Mouse (Mus musculus): ENCODE measurements around the gene Gm3435. TPM values are rescaled to one million over a fixed set of nuclear protein-coding genes. Genes with fewer than 3 reads are reported as not detected.
"Not testable (repeated sequence)": the region's sequence is repeated elsewhere in the genome, so short reads cannot be mapped to it uniquely, and the experiment has no call there.

Gm3435 gene
- polyA plus RNA-seq, 1 experiment from 2014 or later, result 6.7 TPM

GRCm38 (mm10) chr17:14994140-14994539, 15.8 kb upstream of the Gm3435 start:
- H3K36me3 ChIP-seq; H3K4me1 ChIP-seq; ATAC-seq (ENCODE audit: insufficient number of reproducible peaks, insufficient read depth, low FRiP score, low TSS enrichment); H3K4me3 ChIP-seq; H3K9ac ChIP-seq; H3K9me3 ChIP-seq; H3K27me3 ChIP-seq; H3K27ac ChIP-seq; H3K4me2 ChIP-seq (replicated peaks): not testable (repeated sequence)
- no CpG with 5 or more reads among the region's 5 CpGs for WGBS

GRCm38 (mm10) chr17:15000047-15000446, 9.9 kb upstream of the Gm3435 start:
- ATAC-seq (ENCODE audit: insufficient number of reproducible peaks, insufficient read depth, low FRiP score, low TSS enrichment); H3K9ac ChIP-seq; H3K4me2 ChIP-seq (replicated peaks); H3K27ac ChIP-seq; H3K27me3 ChIP-seq; H3K4me1 ChIP-seq; H3K4me3 ChIP-seq; H3K36me3 ChIP-seq; H3K9me3 ChIP-seq: not testable (repeated sequence)
- no CpG with 5 or more reads among the region's 4 CpGs for WGBS

- ATAC-seq (ENCODE audit: insufficient number of reproducible peaks, insufficient read depth, low FRiP score, low TSS enrichment); H3K36me3 ChIP-seq: not testable (repeated sequence)
These were observed 888 bp upstream of the Gm3435 start for GRCm38 (mm10) chr17:15009088-15009487.

GRCm38 (mm10) chr17:15021503-15022220, 11.7 kb downstream of the Gm3435 start:
- H3K4me1 ChIP-seq; H3K36me3 ChIP-seq; H3K4me3 ChIP-seq; H3K27ac ChIP-seq; H3K9me3 ChIP-seq; H3K9ac ChIP-seq; H3K27me3 ChIP-seq; ATAC-seq (ENCODE audit: insufficient number of reproducible peaks, insufficient read depth, low FRiP score, low TSS enrichment); H3K4me2 ChIP-seq (replicated peaks): not testable (repeated sequence)
- WGBS, result 78% methylated on average over 3 of the region's 3 CpGs

More at GRCm38 (mm10) chr17:15009088-15009487, 888 bp upstream of the Gm3435 start:
- not testable (repeated sequence) for H3K27me3 ChIP-seq; H3K9me3 ChIP-seq; H3K4me2 ChIP-seq (replicated peaks); H3K4me3 ChIP-seq; H3K9ac ChIP-seq; H3K4me1 ChIP-seq; H3K27ac ChIP-seq
- WGBS, result no CpG with 5 or more reads among the region's 3 CpGs

- H3K4me2 ChIP-seq (replicated peaks); H3K27me3 ChIP-seq; H3K27ac ChIP-seq; H3K9ac ChIP-seq; H3K4me1 ChIP-seq; H3K9me3 ChIP-seq; H3K4me3 ChIP-seq; H3K36me3 ChIP-seq: not testable (repeated sequence)
- peak; percentile 68 for ATAC-seq (ENCODE audit: insufficient number of reproducible peaks, insufficient read depth, low FRiP score, low TSS enrichment)
- WGBS, result no CpG with 5 or more reads among the region's 97 CpGs
These were observed 14.0 kb downstream of the Gm3435 start for GRCm38 (mm10) chr17:15023878-15024492.

- H3K4me2 ChIP-seq (replicated peaks); H3K4me1 ChIP-seq; H3K27ac ChIP-seq; H3K27me3 ChIP-seq; H3K9me3 ChIP-seq; H3K4me3 ChIP-seq; H3K36me3 ChIP-seq; H3K9ac ChIP-seq: not testable (repeated sequence)
- no CpG with 5 or more reads among the region's 48 CpGs for WGBS
- ATAC-seq (ENCODE audit: insufficient number of reproducible peaks, insufficient read depth, low FRiP score, low TSS enrichment), result peak; percentile 90
These were observed 14.7 kb downstream of the Gm3435 start for GRCm38 (mm10) chr17:15024502-15025193.

GRCm38 (mm10) chr17:15025513-15025912, 15.5 kb downstream of the Gm3435 start:
- not testable (repeated sequence) for H3K27me3 ChIP-seq; H3K4me2 ChIP-seq (replicated peaks); H3K4me1 ChIP-seq; H3K9me3 ChIP-seq; H3K36me3 ChIP-seq; ATAC-seq (ENCODE audit: insufficient number of reproducible peaks, insufficient read depth, low FRiP score, low TSS enrichment); H3K4me3 ChIP-seq; H3K27ac ChIP-seq; H3K9ac ChIP-seq
- WGBS, result no CpG with 5 or more reads among the region's 6 CpGs

GRCm38 (mm10) chr17:15031414-15031813, 21.4 kb downstream of the Gm3435 start:
- H3K4me2 ChIP-seq (replicated peaks); H3K4me1 ChIP-seq; ATAC-seq (ENCODE audit: insufficient number of reproducible peaks, insufficient read depth, low FRiP score, low TSS enrichment); H3K9ac ChIP-seq; H3K4me3 ChIP-seq; H3K36me3 ChIP-seq; H3K9me3 ChIP-seq; H3K27ac ChIP-seq; H3K27me3 ChIP-seq: not testable (repeated sequence)
- no CpG with 5 or more reads among the region's 4 CpGs for WGBS

- ATAC-seq (ENCODE audit: insufficient number of reproducible peaks, insufficient read depth, low FRiP score, low TSS enrichment), result not testable (repeated sequence)
- no CpG with 5 or more reads among the region's 3 CpGs for WGBS
These were observed 30.5 kb downstream of the Gm3435 start for GRCm38 (mm10) chr17:15040455-15040854.

GRCm38 (mm10) chr17:15041175-15041729, 31.3 kb downstream of the Gm3435 start, which contains the start of the genes Ermard, Tcte3 and Gm3448:
Ermard (plus strand) TSS chr17:15041208.
Tcte3 (minus strand) TSS chr17:15041488.
Gm3448 (minus strand) TSS chr17:15041537.
- H3K9me3 ChIP-seq; H3K36me3 ChIP-seq; H3K4me1 ChIP-seq; H3K27ac ChIP-seq; H3K9ac ChIP-seq; H3K4me2 ChIP-seq (replicated peaks); H3K27me3 ChIP-seq: not testable (repeated sequence)
- ATAC-seq (ENCODE audit: insufficient number of reproducible peaks, insufficient read depth, low FRiP score, low TSS enrichment), result peak; percentile 97
- 0% methylated on average over 11 of the region's 56 CpGs for WGBS
- peak within 1 kb of the TSS; percentile 20; the same call in 1 of the 2 replicates for H3K4me3 ChIP-seq

More at GRCm38 (mm10) chr17:15040455-15040854, 30.5 kb downstream of the Gm3435 start:
- not testable (repeated sequence) for H3K4me3 ChIP-seq; H3K4me2 ChIP-seq (replicated peaks); H3K27me3 ChIP-seq; H3K9ac ChIP-seq; H3K36me3 ChIP-seq; H3K4me1 ChIP-seq; H3K27ac ChIP-seq; H3K9me3 ChIP-seq

- H3K9me3 ChIP-seq, result not testable (repeated sequence)
- WGBS, result no CpG with 5 or more reads among the region's 1 CpGs
These were observed 40.4 kb downstream of the Gm3435 start for GRCm38 (mm10) chr17:15050338-15050737.

More at GRCm38 (mm10) chr17:15050338-15050737, 40.4 kb downstream of the Gm3435 start:
- H3K27ac ChIP-seq; H3K4me2 ChIP-seq (replicated peaks); H3K27me3 ChIP-seq; H3K4me1 ChIP-seq; H3K36me3 ChIP-seq; H3K9ac ChIP-seq; H3K4me3 ChIP-seq; ATAC-seq (ENCODE audit: insufficient number of reproducible peaks, insufficient read depth, low FRiP score, low TSS enrichment): not testable (repeated sequence)

All from embryonic facial prominence, embryonic 12.5 days (tissue).